Mouse (Mus musculus) cerebellum, adult 2 months (tissue): ENCODE data around the gene Sh3glb1. TPM values are rescaled to one million over a fixed set of nuclear protein-coding genes. Genes with fewer than 3 reads are reported as not detected.

Experiments used
- DNase-seq, 2 experiments: peaks; one replicate each; pipeline ENCODE4 v3.0.0; 2021
- H3K27ac ChIP-seq: fragments of 200-500 bp; 2 replicates; pipeline ENCODE4 v1.5.1; 2012; ENCODE audit warnings: low read length, control low read depth, inconsistent platforms; ENCODE audit not compliant: insufficient read depth
- H3K27me3 ChIP-seq: fragments of 200-500 bp; 2 replicates; pipeline ENCODE4 v1.6.1; 2012; ENCODE audit warnings: inconsistent platforms, mild to moderate bottlenecking, low read length, moderate library complexity; ENCODE audit not compliant: control insufficient read depth, insufficient read depth
- H3K4me1 ChIP-seq: fragments of 200-500 bp; 2 replicates; pipeline ENCODE4 v1.6.1; 2011; ENCODE audit warnings: low read length; ENCODE audit not compliant: control insufficient read depth, insufficient read depth
- H3K4me3 ChIP-seq: fragments of 200-500 bp; replicated peaks from 2 replicates; pipeline ENCODE3; 2011; ENCODE audit warnings: mild to moderate bottlenecking, low read depth, low read length, control low read depth; ENCODE audit not compliant: insufficient read depth
- CTCF ChIP-seq: fragments of 200-500 bp; IDR thresholded peaks from 2 replicates; pipeline ENCODE4 v1.5.1; 2011; ENCODE audit warnings: low read depth, mild to moderate bottlenecking, control low read depth, low read length, moderate library complexity, borderline replicate concordance; ENCODE audit not compliant: insufficient read depth
- POLR2A ChIP-seq: fragments of 200-500 bp; IDR thresholded peaks from 2 replicates; pipeline ENCODE4 v1.6.1; 2011; ENCODE audit warnings: low read length, control low read depth, borderline replicate concordance; ENCODE audit not compliant: insufficient read depth
- WGBS: fragments of 180-500 bp; shearing (Covaris S2); methylation state at CpG from one replicate; pipeline ENCODE4 v1.1.7; 2018; 5-methylcytosine and 5-hydroxymethylcytosine counted together
- polyA plus RNA-seq: library from polyadenylated mRNA; depleted of rRNA; stranded (reverse); fragments of >200 nt; gene quantifications from 2 replicates; pipeline ENCODE4 v1.2.3, GENCODE M21; 2012

The Sh3glb1 gene
- polyA plus RNA-seq, 1 experiment = 25.5 TPM

GRCm38 (mm10) chr3:144686146-144686545 lies 34.0 kb downstream of the Sh3glb1 start:
- TF ChIP-seq POLR2A (no peak), CTCF (no peak)
- DNase-seq = no peak
- 91% methylated on average over 5 of the region's 5 CpGs for WGBS
- no peak overlapping the region for H3K4me3 ChIP-seq
- no peaks in the 10 kb centered on the region for H3K4me1 ChIP-seq
- H3K27ac ChIP-seq = no peak overlapping the region
- no peaks in the 10 kb centered on the region for H3K27me3 ChIP-seq

GRCm38 (mm10) chr3:144683136-144683814 lies 36.9 kb downstream of the Sh3glb1 start:
- TF ChIP-seq CTCF = no peak
- no peak for TF ChIP-seq POLR2A
- Histone ChIP-seq H3K4me1 (no peaks in the 10 kb centered on the region), H3K27me3 (no peaks in the 10 kb centered on the region), H3K27ac (no peak overlapping the region), H3K4me3 (no peak overlapping the region)
- 94% methylated on average over 12 of the region's 12 CpGs for WGBS
- DNase-seq = no peak

DNA sequence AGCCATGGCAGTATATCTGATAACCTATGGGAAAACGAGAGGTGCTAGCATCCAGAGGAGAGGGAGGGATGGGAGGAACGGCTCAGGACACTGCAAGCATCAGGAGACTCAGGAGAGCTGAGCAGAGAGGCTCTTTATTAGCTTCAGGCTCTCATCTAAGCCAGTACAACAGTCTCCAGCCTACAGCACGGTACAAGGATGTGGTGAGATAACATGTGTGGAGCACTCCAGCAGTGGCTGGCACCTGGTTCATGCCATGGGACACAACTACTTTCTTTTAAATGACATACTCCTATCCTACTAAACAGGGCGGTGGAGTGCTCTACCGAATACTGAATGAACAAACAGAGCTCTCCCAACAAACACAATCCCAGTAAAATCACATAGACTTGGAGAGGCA lies 38.6 kb downstream of the Sh3glb1 start:
- DNase-seq = no peak
- H3K27me3 ChIP-seq = no peaks in the 10 kb centered on the region
- H3K4me3 ChIP-seq = no peak overlapping the region
- no peak overlapping the region for H3K27ac ChIP-seq
- no peaks in the 10 kb centered on the region for H3K4me1 ChIP-seq
- TF ChIP-seq CTCF (no peak), POLR2A (no peak)
- 84% methylated on average over 5 of the region's 5 CpGs for WGBS

GRCm38 (mm10) chr3:144679701-144680159 lies 40.4 kb downstream of the Sh3glb1 start:
- Histone ChIP-seq H3K4me3 (no peak overlapping the region), H3K4me1 (no peaks in the 10 kb centered on the region), H3K27ac (no peak overlapping the region), H3K27me3 (no peaks in the 10 kb centered on the region)
- DNase-seq = no peak
- WGBS = 77% methylated on average over 8 of the region's 8 CpGs
- TF ChIP-seq POLR2A = no peak
- no peak for TF ChIP-seq CTCF

- Histone ChIP-seq H3K27ac (no peak overlapping the region), H3K4me3 (no peak overlapping the region), H3K27me3 (no peaks in the 10 kb centered on the region), H3K4me1 (no peaks in the 10 kb centered on the region)
- WGBS = 80% methylated on average over 4 of the region's 4 CpGs
- TF ChIP-seq CTCF = no peak
- no peak for DNase-seq
Observed at GRCm38 (mm10) chr3:144679137-144679536, 41.0 kb downstream of the Sh3glb1 start.

DNA sequence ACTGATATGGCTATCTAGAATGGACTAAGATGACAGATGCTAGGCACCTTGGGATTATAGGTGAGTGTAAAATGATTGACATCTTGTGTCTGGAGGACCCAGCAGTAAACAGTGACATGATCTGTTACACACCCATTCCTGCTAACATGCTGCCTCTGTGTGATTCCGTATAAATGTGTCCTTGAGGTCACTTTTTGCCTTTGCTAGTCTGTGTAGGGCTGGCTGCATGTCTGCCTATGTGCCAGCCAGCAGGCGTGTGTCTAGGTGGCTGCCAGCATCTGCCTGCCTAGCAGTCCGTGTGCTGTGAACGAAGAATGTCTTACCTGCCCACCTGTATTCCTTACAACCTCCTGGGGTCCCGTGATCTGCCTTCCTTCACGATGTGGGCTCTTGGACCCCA lies 42.4 kb downstream of the Sh3glb1 start:
- WGBS = 89% methylated on average over 6 of the region's 6 CpGs
- Histone ChIP-seq H3K27ac (no peak overlapping the region), H3K4me3 (no peak overlapping the region), H3K27me3 (no peaks in the 10 kb centered on the region), H3K4me1 (no peaks in the 10 kb centered on the region)
- TF ChIP-seq POLR2A (no peak), CTCF (no peak)
- DNase-seq = no peak

DNA sequence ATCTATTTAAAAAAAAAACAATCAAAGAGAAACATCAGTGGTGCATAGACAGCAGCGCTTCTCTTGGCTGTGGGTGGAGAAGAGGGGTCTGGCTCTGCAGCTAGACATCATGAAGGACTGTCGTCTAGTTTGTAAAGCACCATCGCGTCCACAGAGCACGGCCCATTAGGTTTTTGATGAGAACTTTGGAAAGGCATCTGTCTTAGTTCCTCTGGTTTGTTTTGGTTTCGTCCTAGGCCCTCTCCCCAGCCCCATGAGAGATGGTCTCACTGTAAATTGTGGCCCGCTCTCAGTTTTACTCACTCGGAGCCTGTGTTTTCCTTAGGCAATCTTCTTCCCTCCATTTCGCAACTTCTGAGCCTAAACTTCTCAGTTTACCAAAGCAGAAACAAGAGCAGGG lies 43.9 kb downstream of the Sh3glb1 start:
- DNase-seq = no peak
- no peaks in the 10 kb centered on the region for H3K27me3 ChIP-seq
- no peak for TF ChIP-seq POLR2A
- H3K4me3 ChIP-seq = no peak overlapping the region
- WGBS = 90% methylated on average over 9 of the region's 9 CpGs
- no peak overlapping the region for H3K27ac ChIP-seq
- H3K4me1 ChIP-seq = no peaks in the 10 kb centered on the region

GRCm38 (mm10) chr3:144672016-144672415 lies 48.1 kb downstream of the Sh3glb1 start:
- Histone ChIP-seq H3K27me3 (no peaks in the 10 kb centered on the region), H3K27ac (no peak overlapping the region), H3K4me1 (no peaks in the 10 kb centered on the region), H3K4me3 (no peak overlapping the region)
- TF ChIP-seq CTCF (no peak), POLR2A (no peak)
- 80% methylated on average over 8 of the region's 8 CpGs for WGBS
- no peak for DNase-seq
